9 mouse cellular contexts compared by ENCODE assay signal in genomic region chr10:122553124-122553822, GRCm38 (mm10).
A peak's percentile ranks its signal among the peaks of the same experiment; 100 is the strongest.
DNase-seq lines count a peak whose midpoint lies in the region; ATAC-seq and TF ChIP-seq lines count a peak whose summit lies in the region.
"Had no signal": no experiment of that assay in that cellular context is flagged by ENCODE, and none has a peak within 500 bp of the region (broad histone marks: within the 10 kb centered on the region; RNA-seq: fewer than 3 reads in every experiment).

No protein-coding gene starts in this region.

- TF ChIP-seq EP300 in MEL (IDR thresholded peaks at IDR 0.05; ENCODE audit: low read depth in 1 of 2, low read length in 2 of 2): no peak

- DNase-seq in 416B (ENCODE audit: low read depth): peak; percentile 75
- peak; percentile 68 for DNase-seq in MEL (ENCODE audit: low read depth, low spot score)
- peak; percentile 28 for DNase-seq in cerebellum, adult 9-11 months
- DNase-seq in frontal cortex, postnatal 36 days (ENCODE audit: low spot score in 2 of 2): peak; percentile 44 to 79
- no peak for DNase-seq in gastrocnemius, adult 8-10 months (ENCODE audit: low spot score in 2 of 2)

- WGBS in kidney, embryonic 15.5 days: 45% methylated on average over 2 of the region's 2 CpGs
- 47% methylated on average over 2 of the region's 2 CpGs for WGBS in lung, embryonic 15.5 days

- peak; percentile 79 for ATAC-seq in kidney, embryonic 15.5 days (replicated peaks; ENCODE audit: low FRiP score)
- ATAC-seq in lung, embryonic 15.5 days (ENCODE audit: borderline replicate concordance, extremely low read depth, low FRiP score, low TSS enrichment): peak; percentile 57
- ATAC-seq in neutrophil, adult 5-6 weeks (ENCODE audit: extremely low read depth, insufficient number of reproducible peaks, low FRiP score, poor library complexity, severe bottlenecking): peak; percentile 63; the same call in 1 of the 2 replicates

- peak; percentile 60 to 89 (median 82) for TF ChIP-seq CTCF in MEL (IDR thresholded peaks at IDR 0.05 in 2 of 3, conservative IDR thresholded peaks at IDR 0.05 in 1 of 3; ENCODE audit: control insufficient read depth in 1 of 3, insufficient read depth in 1 of 3, low read depth in 2 of 3, low read length in 3 of 3, poor library complexity in 1 of 3, severe bottlenecking in 1 of 3)

- no peaks in the 10 kb centered on the region for H3K9me3 ChIP-seq in MEL (replicated peaks; ENCODE audit: insufficient read depth, low read length)
- H3K9me3 ChIP-seq in kidney, embryonic 15.5 days (replicated peaks): no peaks in the 10 kb centered on the region
- H3K9me3 ChIP-seq in lung, embryonic 15.5 days: no peaks in the 10 kb centered on the region

- H3K4me2 ChIP-seq in kidney, embryonic 15.5 days: no peak overlapping the region
- no peak overlapping the region for H3K4me2 ChIP-seq in lung, embryonic 15.5 days

- no peak overlapping the region for H3K4me3 ChIP-seq in MEL (ENCODE audit: control insufficient read depth in 1 of 2, insufficient read depth in 1 of 2, low read depth in 2 of 2, low read length in 2 of 2)
- no peak overlapping the region for H3K4me3 ChIP-seq in kidney, embryonic 15.5 days (replicated peaks)
- no peak overlapping the region for H3K4me3 ChIP-seq in lung, embryonic 15.5 days

- H3K9ac ChIP-seq in MEL (ENCODE audit: control insufficient read depth, low read depth, low read length, poor library complexity, severe bottlenecking): no peak overlapping the region
- H3K9ac ChIP-seq in kidney, embryonic 15.5 days: no peak overlapping the region
- no peak overlapping the region for H3K9ac ChIP-seq in lung, embryonic 15.5 days

- H3K79me2 ChIP-seq in MEL (ENCODE audit: control insufficient read depth, insufficient read depth, low read length, poor library complexity): no peaks in the 10 kb centered on the region

- no peaks in the 10 kb centered on the region for H3K4me1 ChIP-seq in MEL (ENCODE audit: control insufficient read depth in 1 of 2, insufficient read depth in 2 of 2, low read length in 2 of 2)
- H3K4me1 ChIP-seq in kidney, embryonic 15.5 days: no peaks in the 10 kb centered on the region
- H3K4me1 ChIP-seq in lung, embryonic 15.5 days: 0 out of 2 replicates have a peak, but pooled peaks cover 2% of the 10 kb centered on the region

- no peak for TF ChIP-seq POLR2A in MEL (IDR thresholded peaks at IDR 0.05; ENCODE audit: control insufficient read depth in 1 of 2, insufficient read depth in 1 of 2, low read depth in 1 of 2, low read length in 2 of 2, poor library complexity in 1 of 2)

- no peaks in the 10 kb centered on the region for H3K36me3 ChIP-seq in MEL (ENCODE audit: control insufficient read depth in 1 of 2, insufficient read depth in 2 of 2, low read length in 2 of 2)
- no peaks in the 10 kb centered on the region for H3K36me3 ChIP-seq in kidney, embryonic 15.5 days
- no peaks in the 10 kb centered on the region for H3K36me3 ChIP-seq in lung, embryonic 15.5 days

- H3K27me3 ChIP-seq in MEL (ENCODE audit: control insufficient read depth in 1 of 2, insufficient read depth in 2 of 2, low read length in 2 of 2): no peaks in the 10 kb centered on the region; a peak in 1 of 4 replicates
- no peaks in the 10 kb centered on the region for H3K27me3 ChIP-seq in kidney, embryonic 15.5 days
- no peaks in the 10 kb centered on the region for H3K27me3 ChIP-seq in lung, embryonic 15.5 days

- TF ChIP-seq RAD21 in MEL (IDR thresholded peaks at IDR 0.05; ENCODE audit: low read depth, low read length): peak; percentile 91

- H3K27ac ChIP-seq in MEL (ENCODE audit: control insufficient read depth, low read depth, low read length): no peak overlapping the region
- no peak overlapping the region for H3K27ac ChIP-seq in kidney, embryonic 15.5 days
- no peak overlapping the region for H3K27ac ChIP-seq in lung, embryonic 15.5 days
- H3K27ac ChIP-seq: macrophage had no signal

TF ChIP-seq in MEL, 35 proteins besides CTCF, POLR2A, EP300 and RAD21:
- peak; percentile 81 for TF ChIP-seq SMC3 (IDR thresholded peaks at IDR 0.05; ENCODE audit: low read depth, low read length)
- peak; percentile 74 for TF ChIP-seq ZC3H11A (IDR thresholded peaks at IDR 0.05; ENCODE audit: low read depth, low read length)
- TF ChIP-seq UBTF (IDR thresholded peaks at IDR 0.05; ENCODE audit: borderline replicate concordance, insufficient read depth, low read depth, low read length): no peak
- no peak for TF ChIP-seq CHD2 (IDR thresholded peaks at IDR 0.05; ENCODE audit: low read length)
- TF ChIP-seq MEF2A (IDR thresholded peaks at IDR 0.05; ENCODE audit: extremely low read depth, insufficient replicate concordance, low read depth, low read length, poor library complexity, severe bottlenecking): no peak

Comparison
In these comparisons a context has a peak if more than half of its experiments do, and no peak if none do; other contexts are left out.
1. DNase-seq: peak in 416B (single experiment), MEL (single experiment), cerebellum, adult 9-11 months (single experiment) and frontal cortex, postnatal 36 days (2 of 2); none in gastrocnemius, adult 8-10 months (0 of 2).
2. Peak in every context shown above with its lines, with median percentiles within 50 percentile points of each other: ATAC-seq.